Mouse (Mus musculus): Measurements from ENCODE around the gene Nt5c2. TPM values are rescaled to one million over a fixed set of nuclear protein-coding genes. Genes with fewer than 3 reads are reported as not detected.

Nt5c2 gene
- polyA plus RNA-seq, 1 experiment from 2014 or later = 55.1 TPM

GRCm38 (mm10) chr19:46911492-46911891 lies 103.5 kb downstream of the Nt5c2 start:
- Histone ChIP-seq H3K4me2 (ENCODE audit: low read length) (no peak overlapping the region), H3K27ac (ENCODE audit: low read depth) (no peak overlapping the region), H3K36me3 (ENCODE audit: control insufficient read depth, insufficient read depth, low read length) (no peaks in the 10 kb centered on the region; the same call in 1 of the 2 replicates), H3K4me3 (ENCODE audit: low read depth, low read length) (no peak overlapping the region), H3K9me3 (ENCODE audit: control insufficient read depth, low read length) (no peaks in the 10 kb centered on the region), H3K9ac (ENCODE audit: low read length) (no peak overlapping the region), H3K4me1 (replicated peaks; ENCODE audit: control insufficient read depth, insufficient read depth, low read length) (no peaks in the 10 kb centered on the region), H3K27me3 (replicated peaks; ENCODE audit: control insufficient read depth, insufficient read depth, low read length) (no peaks in the 10 kb centered on the region)
- WGBS = 80% methylated on average over 3 of the region's 3 CpGs
- ATAC-seq (replicated peaks; ENCODE audit: low FRiP score, low TSS enrichment, low read depth) (no peak), DNase-seq (ENCODE audit: low spot score) (no peak)

DNA sequence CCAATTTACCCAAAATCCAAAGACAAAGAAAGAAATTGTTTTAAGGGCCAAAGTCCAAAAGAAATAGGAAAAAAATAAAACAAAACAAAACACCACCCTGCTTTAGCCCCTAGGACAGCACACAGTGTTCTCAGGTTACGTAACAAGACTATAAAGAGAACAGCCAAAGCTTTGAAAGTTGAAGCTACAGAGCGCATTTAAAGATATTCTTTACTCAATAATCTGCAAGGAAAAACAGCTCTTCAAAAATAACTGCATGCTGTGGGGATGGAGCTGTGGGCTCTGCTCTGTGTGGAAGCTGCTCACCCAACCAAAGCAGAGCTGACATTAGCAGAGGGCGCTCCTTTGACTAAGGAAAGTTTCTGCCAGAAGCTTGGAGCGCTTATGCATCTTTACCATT lies 106.0 kb downstream of the Nt5c2 start:
- ATAC-seq (replicated peaks; ENCODE audit: low FRiP score, low TSS enrichment, low read depth) (no peak), DNase-seq (ENCODE audit: low spot score) (no peak)
- no peaks in the 10 kb centered on the region for H3K36me3 ChIP-seq (ENCODE audit: control insufficient read depth, insufficient read depth, low read length)
- no peak overlapping the region for H3K4me3 ChIP-seq (ENCODE audit: low read depth, low read length)
- H3K4me2 ChIP-seq (ENCODE audit: low read length) = no peak overlapping the region
- H3K4me1 ChIP-seq (replicated peaks; ENCODE audit: control insufficient read depth, insufficient read depth, low read length) = no peaks in the 10 kb centered on the region
- 85% methylated on average over 4 of the region's 4 CpGs for WGBS
- no peak overlapping the region for H3K27ac ChIP-seq (ENCODE audit: low read depth)
- no peak overlapping the region for H3K9ac ChIP-seq (ENCODE audit: low read length)
- no peaks in the 10 kb centered on the region for H3K27me3 ChIP-seq (replicated peaks; ENCODE audit: control insufficient read depth, insufficient read depth, low read length)
- H3K9me3 ChIP-seq (ENCODE audit: control insufficient read depth, low read length) = no peaks in the 10 kb centered on the region

DNA sequence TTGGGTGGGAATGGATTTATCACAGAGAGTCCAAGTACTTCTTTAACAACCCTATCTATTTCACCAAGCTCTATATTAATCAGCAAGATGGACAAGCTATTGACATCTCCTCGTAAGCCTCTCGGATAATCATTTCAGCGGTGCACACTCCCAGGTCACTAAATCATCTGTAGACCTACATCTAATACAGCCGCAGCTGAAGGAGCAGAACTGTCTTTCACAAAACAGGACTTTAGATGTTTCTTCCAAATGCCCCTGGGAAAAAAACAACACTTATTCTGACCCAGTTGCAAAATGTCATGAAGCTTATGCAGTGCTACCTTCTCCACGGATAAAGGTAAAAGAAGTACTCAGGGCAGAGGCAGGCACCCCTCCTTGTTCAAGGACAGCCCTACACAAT lies 106.7 kb downstream of the Nt5c2 start:
- H3K4me1 ChIP-seq (replicated peaks; ENCODE audit: control insufficient read depth, insufficient read depth, low read length) = no peaks in the 10 kb centered on the region
- H3K9ac ChIP-seq (ENCODE audit: low read length) = no peak overlapping the region
- H3K4me2 ChIP-seq (ENCODE audit: low read length) = no peak overlapping the region
- H3K4me3 ChIP-seq (ENCODE audit: low read depth, low read length) = no peak overlapping the region
- H3K36me3 ChIP-seq (ENCODE audit: control insufficient read depth, insufficient read depth, low read length) = no peaks in the 10 kb centered on the region
- no peak for DNase-seq (ENCODE audit: low spot score)
- H3K27me3 ChIP-seq (replicated peaks; ENCODE audit: control insufficient read depth, insufficient read depth, low read length) = no peaks in the 10 kb centered on the region
- 89% methylated on average over 5 of the region's 5 CpGs for WGBS
- ATAC-seq (replicated peaks; ENCODE audit: low FRiP score, low TSS enrichment, low read depth) = no peak
- H3K27ac ChIP-seq (ENCODE audit: low read depth) = no peak overlapping the region
- H3K9me3 ChIP-seq (ENCODE audit: control insufficient read depth, low read length) = no peaks in the 10 kb centered on the region

GRCm38 (mm10) chr19:46905971-46906370 lies 109.0 kb downstream of the Nt5c2 start:
- no peaks in the 10 kb centered on the region for H3K36me3 ChIP-seq (ENCODE audit: control insufficient read depth, insufficient read depth, low read length)
- WGBS = 81% methylated on average over 4 of the region's 4 CpGs
- ATAC-seq (replicated peaks; ENCODE audit: low FRiP score, low TSS enrichment, low read depth) = no peak

GRCm38 (mm10) chr19:46905383-46905782 lies 109.6 kb downstream of the Nt5c2 start:
- DNase-seq (ENCODE audit: low spot score) = no peak
- no peaks in the 10 kb centered on the region for H3K9me3 ChIP-seq (ENCODE audit: control insufficient read depth, low read length)
- no peaks in the 10 kb centered on the region for H3K4me1 ChIP-seq (replicated peaks; ENCODE audit: control insufficient read depth, insufficient read depth, low read length)
- no peak overlapping the region for H3K9ac ChIP-seq (ENCODE audit: low read length)
- H3K27me3 ChIP-seq (replicated peaks; ENCODE audit: control insufficient read depth, insufficient read depth, low read length) = no peaks in the 10 kb centered on the region
- no peak for ATAC-seq (replicated peaks; ENCODE audit: low FRiP score, low TSS enrichment, low read depth)
- no peaks in the 10 kb centered on the region for H3K36me3 ChIP-seq (ENCODE audit: control insufficient read depth, insufficient read depth, low read length)
- no peak overlapping the region for H3K4me3 ChIP-seq (ENCODE audit: low read depth, low read length)
- H3K27ac ChIP-seq (ENCODE audit: low read depth) = no peak overlapping the region
- no peak overlapping the region for H3K4me2 ChIP-seq (ENCODE audit: low read length)

More at GRCm38 (mm10) chr19:46905971-46906370, 109.0 kb downstream of the Nt5c2 start:
- H3K4me1 ChIP-seq (replicated peaks; ENCODE audit: control insufficient read depth, insufficient read depth, low read length) = no peaks in the 10 kb centered on the region
- no peaks in the 10 kb centered on the region for H3K9me3 ChIP-seq (ENCODE audit: control insufficient read depth, low read length)
- H3K27ac ChIP-seq (ENCODE audit: low read depth) = no peak overlapping the region
- no peak overlapping the region for H3K4me2 ChIP-seq (ENCODE audit: low read length)
- no peaks in the 10 kb centered on the region for H3K27me3 ChIP-seq (replicated peaks; ENCODE audit: control insufficient read depth, insufficient read depth, low read length)
- no peak overlapping the region for H3K4me3 ChIP-seq (ENCODE audit: low read depth, low read length)
- no peak overlapping the region for H3K9ac ChIP-seq (ENCODE audit: low read length)
- no peak for DNase-seq (ENCODE audit: low spot score)

GRCm38 (mm10) chr19:46904907-46905306 lies 110.0 kb downstream of the Nt5c2 start:
- no peak overlapping the region for H3K4me3 ChIP-seq (ENCODE audit: low read depth, low read length)
- no peaks in the 10 kb centered on the region for H3K27me3 ChIP-seq (replicated peaks; ENCODE audit: control insufficient read depth, insufficient read depth, low read length)
- ATAC-seq (replicated peaks; ENCODE audit: low FRiP score, low TSS enrichment, low read depth) (no peak), DNase-seq (ENCODE audit: low spot score) (no peak)
- H3K4me2 ChIP-seq (ENCODE audit: low read length) = no peak overlapping the region
- no peak overlapping the region for H3K27ac ChIP-seq (ENCODE audit: low read depth)
- H3K9me3 ChIP-seq (ENCODE audit: control insufficient read depth, low read length) = no peaks in the 10 kb centered on the region
- no peaks in the 10 kb centered on the region for H3K4me1 ChIP-seq (replicated peaks; ENCODE audit: control insufficient read depth, insufficient read depth, low read length)
- no peak overlapping the region for H3K9ac ChIP-seq (ENCODE audit: low read length)
- no peaks in the 10 kb centered on the region for H3K36me3 ChIP-seq (ENCODE audit: control insufficient read depth, insufficient read depth, low read length)
- WGBS = 100% methylated on average over 1 of the region's 1 CpGs

GRCm38 (mm10) chr19:46903379-46903778 lies 111.6 kb downstream of the Nt5c2 start:
- H3K9me3 ChIP-seq (ENCODE audit: control insufficient read depth, low read length) = no peaks in the 10 kb centered on the region
- H3K27ac ChIP-seq (ENCODE audit: low read depth) = no peak overlapping the region
- H3K4me1 ChIP-seq (replicated peaks; ENCODE audit: control insufficient read depth, insufficient read depth, low read length) = no peaks in the 10 kb centered on the region
- DNase-seq (ENCODE audit: low spot score) (no peak), ATAC-seq (replicated peaks; ENCODE audit: low FRiP score, low TSS enrichment, low read depth) (no peak)
- no peak overlapping the region for H3K9ac ChIP-seq (ENCODE audit: low read length)
- no peak overlapping the region for H3K4me2 ChIP-seq (ENCODE audit: low read length)
- no peaks in the 10 kb centered on the region for H3K27me3 ChIP-seq (replicated peaks; ENCODE audit: control insufficient read depth, insufficient read depth, low read length)
- H3K36me3 ChIP-seq (ENCODE audit: control insufficient read depth, insufficient read depth, low read length) = peaks cover 6% of the 10 kb centered on the region; the same call in 1 of the 2 replicates
- no peak overlapping the region for H3K4me3 ChIP-seq (ENCODE audit: low read depth, low read length)
- WGBS = 86% methylated on average over 5 of the region's 5 CpGs

GRCm38 (mm10) chr19:46901323-46901722 lies 113.6 kb downstream of the Nt5c2 start:
- no peaks in the 10 kb centered on the region for H3K27me3 ChIP-seq (replicated peaks; ENCODE audit: control insufficient read depth, insufficient read depth, low read length)
- ATAC-seq (replicated peaks; ENCODE audit: low FRiP score, low TSS enrichment, low read depth) (no peak), DNase-seq (ENCODE audit: low spot score) (no peak)
- no peak overlapping the region for H3K9ac ChIP-seq (ENCODE audit: low read length)
- H3K4me1 ChIP-seq (replicated peaks; ENCODE audit: control insufficient read depth, insufficient read depth, low read length) = no peaks in the 10 kb centered on the region
- no peak overlapping the region for H3K27ac ChIP-seq (ENCODE audit: low read depth)
- no peaks in the 10 kb centered on the region for H3K9me3 ChIP-seq (ENCODE audit: control insufficient read depth, low read length)
- no peak overlapping the region for H3K4me3 ChIP-seq (ENCODE audit: low read depth, low read length)
- peaks cover 24% of the 10 kb centered on the region for H3K36me3 ChIP-seq (ENCODE audit: control insufficient read depth, insufficient read depth, low read length)
- H3K4me2 ChIP-seq (ENCODE audit: low read length) = no peak overlapping the region
- WGBS = 89% methylated on average over 5 of the region's 5 CpGs

GRCm38 (mm10) chr19:46900786-46901185 lies 114.2 kb downstream of the Nt5c2 start:
- H3K27ac ChIP-seq (ENCODE audit: low read depth) = no peak overlapping the region
- H3K9ac ChIP-seq (ENCODE audit: low read length) = no peak overlapping the region
- no peaks in the 10 kb centered on the region for H3K9me3 ChIP-seq (ENCODE audit: control insufficient read depth, low read length)
- H3K4me3 ChIP-seq (ENCODE audit: low read depth, low read length) = no peak overlapping the region
- DNase-seq (ENCODE audit: low spot score) = no peak
- peaks cover 27% of the 10 kb centered on the region for H3K36me3 ChIP-seq (ENCODE audit: control insufficient read depth, insufficient read depth, low read length)
- no peak overlapping the region for H3K4me2 ChIP-seq (ENCODE audit: low read length)
- H3K4me1 ChIP-seq (replicated peaks; ENCODE audit: control insufficient read depth, insufficient read depth, low read length) = no peaks in the 10 kb centered on the region
- no peaks in the 10 kb centered on the region for H3K27me3 ChIP-seq (replicated peaks; ENCODE audit: control insufficient read depth, insufficient read depth, low read length)
- WGBS = 93% methylated on average over 6 of the region's 6 CpGs
- no peak for ATAC-seq (replicated peaks; ENCODE audit: low FRiP score, low TSS enrichment, low read depth)
